Mouse (Mus musculus) heart, embryonic 12.5 days (tissue): ENCODE data around the gene Cfhr2. TPM values are rescaled to one million over a fixed set of nuclear protein-coding genes. Genes with fewer than 3 reads are reported as not detected.
"Not testable (repeated sequence)": the region's sequence is repeated elsewhere in the genome, so short reads cannot be mapped to it uniquely, and the experiment has no call there.

Experiments used
- ATAC-seq: fragments of 200-750 bp; cut with Nextera tagmentation; 2 replicates; pipeline ENCODE4 v1.8.0; 2017; ENCODE audit warnings: moderate TSS enrichment, moderate library complexity; ENCODE audit not compliant: insufficient number of reproducible peaks, low FRiP score
- H3K27ac ChIP-seq: fragments of 300-500 bp; sonication (generic); 2 replicates; pipeline ENCODE4 v1.5.1; 2016; ENCODE audit warnings: mild to moderate bottlenecking, moderate library complexity; ENCODE audit not compliant: poor library complexity, severe bottlenecking
- H3K27me3 ChIP-seq: fragments of 300-500 bp; sonication (generic); replicated peaks from 2 replicates; pipeline ENCODE4 v1.6.1; 2016; ENCODE audit warnings: mild to moderate bottlenecking, moderate library complexity
- H3K36me3 ChIP-seq: fragments of 300-500 bp; sonication (generic); 2 replicates; pipeline ENCODE4 v1.6.1; 2016; ENCODE audit warnings: mild to moderate bottlenecking, moderate library complexity
- H3K4me1 ChIP-seq: fragments of 300-500 bp; sonication (generic); replicated peaks from 2 replicates; pipeline ENCODE4 v1.6.1; 2016; ENCODE audit warnings: mild to moderate bottlenecking
- H3K4me2 ChIP-seq: fragments of 300-500 bp; sonication (generic); 2 replicates; pipeline ENCODE4 v1.6.1; 2016; ENCODE audit warnings: mild to moderate bottlenecking, moderate library complexity
- H3K4me3 ChIP-seq: fragments of 300-500 bp; sonication (generic); 2 replicates; pipeline ENCODE4 v1.5.1; 2016; ENCODE audit warnings: mild to moderate bottlenecking
- H3K9ac ChIP-seq: fragments of 300-500 bp; sonication (generic); 2 replicates; pipeline ENCODE4 v1.6.1; 2016; ENCODE audit warnings: mild to moderate bottlenecking, moderate library complexity
- H3K9me3 ChIP-seq: fragments of 300-500 bp; sonication (generic); replicated peaks from 2 replicates; pipeline ENCODE4 v1.6.1; 2016; ENCODE audit warnings: mild to moderate bottlenecking, moderate library complexity
- WGBS: fragments of 180-500 bp; shearing (Covaris S2); methylation state at CpG from one replicate; pipeline ENCODE4 v1.1.7; 2016; 5-methylcytosine and 5-hydroxymethylcytosine counted together
- polyA plus RNA-seq: library from polyadenylated mRNA; unstranded; fragments of >200 nt; fragmentation: Nextera tagmentation; extraction: Ambion mirVana; gene quantifications from 2 replicates; pipeline ENCODE4 v1.2.1, GENCODE M21; 2016

The Cfhr2 gene
- not detected in 2 replicates for polyA plus RNA-seq

DNA sequence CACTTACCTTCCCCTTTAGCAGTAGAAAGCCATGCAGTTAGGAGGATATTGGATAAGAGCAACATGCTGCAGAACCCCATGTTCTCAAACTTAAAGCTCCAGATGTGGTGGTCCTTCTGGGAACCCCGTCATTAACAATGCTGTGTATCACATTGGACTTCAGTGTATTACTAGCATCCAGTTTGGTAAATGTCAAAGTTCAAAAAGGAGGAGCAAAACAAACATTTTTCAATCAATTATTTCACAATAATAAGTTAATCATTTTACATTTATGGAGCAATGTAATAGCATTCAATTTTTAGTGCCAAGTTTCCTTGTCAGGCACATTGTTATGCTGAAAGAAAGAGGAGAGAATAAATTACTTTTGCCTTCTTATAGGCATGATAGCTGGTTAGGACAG, at the start of gene Cfhr2:
TSS of gene Cfhr2 (minus strand) at position 155 of the 400 bp plus-strand sequence.
- no peak within 1 kb of the TSS for H3K27ac ChIP-seq
- no peak for ATAC-seq
- 73% methylated on average over 1 of the region's 1 CpGs for WGBS
- no peaks in the 10 kb centered on the region for H3K27me3 ChIP-seq
- H3K9ac ChIP-seq: no peak within 1 kb of the TSS
- no peaks in the 10 kb centered on the region for H3K9me3 ChIP-seq
- no peaks in the 10 kb centered on the region for H3K4me1 ChIP-seq
- H3K36me3 ChIP-seq: no peaks in the 10 kb centered on the region
- H3K4me3 ChIP-seq: no peak within 1 kb of the TSS
- no peak within 1 kb of the TSS for H3K4me2 ChIP-seq

DNA sequence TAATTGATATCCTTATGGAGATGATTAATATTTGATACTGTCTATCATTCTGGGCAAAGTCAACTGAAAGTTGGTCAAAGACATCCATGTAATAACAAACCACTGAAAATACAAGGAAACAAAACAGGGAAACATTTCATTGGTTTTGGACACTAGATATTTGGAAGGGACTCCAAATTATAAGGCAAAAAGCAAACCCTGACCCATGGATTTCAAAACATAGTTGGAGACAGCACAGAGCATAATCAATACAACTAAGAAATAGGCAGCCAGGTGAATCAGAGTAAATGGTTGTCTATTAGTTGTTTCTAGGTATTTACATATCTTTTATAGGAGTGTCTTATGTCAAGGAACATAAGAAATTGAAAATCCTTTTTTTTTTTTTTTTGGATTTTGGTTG, 5.2 kb upstream of the Cfhr2 start:
- no peaks in the 10 kb centered on the region for H3K27me3 ChIP-seq
- H3K9ac ChIP-seq: no peak overlapping the region
- H3K36me3 ChIP-seq: no peaks in the 10 kb centered on the region
- H3K4me3 ChIP-seq: no peak overlapping the region
- no peak overlapping the region for H3K4me2 ChIP-seq
- H3K4me1 ChIP-seq: no peaks in the 10 kb centered on the region
- no peaks in the 10 kb centered on the region for H3K9me3 ChIP-seq
- ATAC-seq: no peak
- no peak overlapping the region for H3K27ac ChIP-seq

DNA sequence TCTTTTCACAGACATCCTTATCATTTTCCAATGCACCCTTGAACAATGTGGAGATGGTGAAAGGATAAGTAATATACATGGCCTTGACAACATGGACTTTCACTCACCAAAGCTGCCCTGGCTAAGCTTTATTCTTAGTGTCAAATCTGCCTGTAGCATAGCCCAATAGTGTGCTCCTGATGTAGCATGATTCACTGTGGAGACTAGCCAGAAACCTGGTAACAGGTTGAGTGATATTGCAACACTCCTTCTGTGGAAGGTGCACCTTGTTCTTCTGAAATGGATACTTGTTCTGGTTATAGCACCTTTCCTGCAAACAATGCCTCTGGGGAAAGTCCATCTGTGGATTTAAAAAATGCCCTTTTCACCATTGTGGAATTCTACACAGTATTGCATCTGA, 1.7 kb upstream of the Cfhr2 start:
- Histone ChIP-seq H3K4me3 (no peak overlapping the region), H3K9me3 (no peaks in the 10 kb centered on the region), H3K36me3 (no peaks in the 10 kb centered on the region), H3K27ac (no peak overlapping the region), H3K4me1 (no peaks in the 10 kb centered on the region), H3K9ac (no peak overlapping the region), H3K27me3 (no peaks in the 10 kb centered on the region), H3K4me2 (no peak overlapping the region)
- no peak for ATAC-seq

DNA sequence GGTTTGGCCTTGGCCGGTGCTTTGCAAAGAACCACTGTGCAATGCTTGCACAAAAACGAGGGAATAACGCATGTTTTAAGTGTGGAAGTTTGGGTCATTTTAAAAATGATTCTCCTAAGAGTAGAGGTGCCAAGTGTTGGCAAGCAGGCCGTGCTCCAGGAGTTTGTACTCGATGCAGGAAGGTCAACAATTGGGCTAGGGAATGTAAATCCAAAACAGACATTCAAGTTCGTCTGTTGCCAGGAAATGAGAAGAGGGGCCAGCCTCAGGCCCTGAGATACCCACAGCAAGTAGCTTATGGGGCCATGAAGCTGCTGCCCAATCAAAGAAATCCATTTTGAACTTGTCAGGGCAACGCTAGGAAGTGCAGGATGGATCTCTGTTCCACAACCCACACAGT, 18.8 kb downstream of the Cfhr2 start:
- Histone ChIP-seq H3K27me3 (no peaks in the 10 kb centered on the region), H3K9me3 (0 out of 2 replicates have a peak, but pooled peaks cover 6% of the 10 kb centered on the region), H3K4me2 (no peak overlapping the region), H3K9ac (no peak overlapping the region), H3K27ac (no peak overlapping the region), H3K36me3 (no peaks in the 10 kb centered on the region), H3K4me3 (no peak overlapping the region), H3K4me1 (no peaks in the 10 kb centered on the region)
- 63% methylated on average over 7 of the region's 7 CpGs for WGBS
- ATAC-seq: no peak

DNA sequence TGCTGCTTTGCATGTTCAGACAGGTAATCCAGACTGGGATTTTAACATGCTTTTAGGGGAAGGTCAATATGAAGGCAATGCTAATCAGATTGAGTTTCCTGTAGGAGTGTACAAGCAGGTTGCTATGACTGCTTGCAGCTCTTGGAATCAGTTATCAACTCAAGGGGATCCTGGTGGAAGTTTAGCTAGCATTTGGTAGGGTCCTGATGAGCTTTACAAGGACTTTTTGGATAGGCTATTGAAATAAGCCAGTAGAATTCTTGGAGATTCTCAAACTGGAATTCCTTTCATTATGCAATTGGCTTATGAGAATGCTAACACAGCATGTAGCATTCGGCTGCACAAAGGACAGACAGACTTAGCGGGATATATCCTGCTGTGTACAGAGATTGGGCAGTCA, 19.2 kb downstream of the Cfhr2 start:
- no peak overlapping the region for H3K4me3 ChIP-seq
- no peak overlapping the region for H3K9ac ChIP-seq
- no peaks in the 10 kb centered on the region for H3K4me1 ChIP-seq
- ATAC-seq: no peak
- no peaks in the 10 kb centered on the region for H3K27me3 ChIP-seq
- no peaks in the 10 kb centered on the region for H3K36me3 ChIP-seq
- 0 out of 2 replicates have a peak, but pooled peaks cover 5% of the 10 kb centered on the region for H3K9me3 ChIP-seq
- H3K27ac ChIP-seq: no peak overlapping the region
- WGBS: 78% methylated on average over 2 of the region's 2 CpGs
- H3K4me2 ChIP-seq: no peak overlapping the region

DNA sequence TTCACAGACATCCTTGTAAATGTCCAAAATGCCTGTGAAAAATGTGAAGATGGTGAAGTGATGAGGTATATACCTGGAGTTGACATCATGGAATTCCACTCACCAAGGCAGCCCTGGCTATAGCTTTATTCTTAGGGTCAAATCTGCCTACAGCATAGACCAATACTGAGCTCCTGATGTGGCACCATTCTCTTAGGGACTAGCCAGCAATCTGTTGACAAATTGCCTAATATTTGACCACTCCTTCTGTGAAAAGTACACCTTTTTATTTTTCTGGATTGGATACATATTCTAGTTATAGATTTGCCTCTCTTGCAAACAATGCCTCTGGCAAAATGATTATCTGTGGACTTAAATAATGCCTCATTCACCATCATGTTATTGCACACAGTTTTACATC, 49.9 kb downstream of the Cfhr2 start:
- no peak overlapping the region for H3K4me2 ChIP-seq
- ATAC-seq: no peak

DNA sequence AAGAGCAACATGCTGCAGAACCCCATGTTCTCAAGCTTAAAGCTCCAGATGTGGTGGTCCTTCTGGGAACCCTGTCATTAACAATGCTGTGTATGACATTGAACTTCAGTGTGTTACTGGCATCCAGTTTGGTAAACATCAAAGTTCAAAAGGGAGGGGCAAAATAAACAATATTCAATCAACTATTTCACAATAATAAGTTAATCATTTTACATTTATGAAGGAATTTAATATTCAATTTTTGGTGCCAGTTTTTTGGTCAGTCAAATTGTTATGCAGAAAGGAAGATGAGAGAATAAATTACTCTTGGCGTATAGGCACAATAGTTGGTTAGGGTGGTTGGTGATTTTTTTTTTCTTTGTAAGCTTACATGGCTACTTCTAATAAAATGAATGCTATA, 77.4 kb downstream of the Cfhr2 start, which contains the start of gene Gm4788:
TSS of gene Gm4788 (minus strand) at position 101 of the 400 bp plus-strand sequence.
- H3K9ac ChIP-seq: no peak within 1 kb of the TSS
- H3K27me3 ChIP-seq: no peaks in the 10 kb centered on the region
- no peak within 1 kb of the TSS for H3K4me2 ChIP-seq
- ATAC-seq: no peak
- H3K36me3 ChIP-seq: no peaks in the 10 kb centered on the region
- H3K4me1 ChIP-seq: no peaks in the 10 kb centered on the region
- 88% methylated on average over 1 of the region's 1 CpGs for WGBS
- no peak within 1 kb of the TSS for H3K27ac ChIP-seq
- peaks cover 4% of the 10 kb centered on the region for H3K9me3 ChIP-seq
- no peak within 1 kb of the TSS for H3K4me3 ChIP-seq

More for the DNA sequence above, 49.9 kb downstream of the Cfhr2 start:
- no peak overlapping the region for H3K9ac ChIP-seq
- H3K4me1 ChIP-seq: no peaks in the 10 kb centered on the region
- H3K27ac ChIP-seq: no peak overlapping the region
- H3K27me3 ChIP-seq: no peaks in the 10 kb centered on the region
- H3K9me3 ChIP-seq: no peaks in the 10 kb centered on the region
- no peaks in the 10 kb centered on the region for H3K36me3 ChIP-seq
- H3K4me3 ChIP-seq: no peak overlapping the region

DNA sequence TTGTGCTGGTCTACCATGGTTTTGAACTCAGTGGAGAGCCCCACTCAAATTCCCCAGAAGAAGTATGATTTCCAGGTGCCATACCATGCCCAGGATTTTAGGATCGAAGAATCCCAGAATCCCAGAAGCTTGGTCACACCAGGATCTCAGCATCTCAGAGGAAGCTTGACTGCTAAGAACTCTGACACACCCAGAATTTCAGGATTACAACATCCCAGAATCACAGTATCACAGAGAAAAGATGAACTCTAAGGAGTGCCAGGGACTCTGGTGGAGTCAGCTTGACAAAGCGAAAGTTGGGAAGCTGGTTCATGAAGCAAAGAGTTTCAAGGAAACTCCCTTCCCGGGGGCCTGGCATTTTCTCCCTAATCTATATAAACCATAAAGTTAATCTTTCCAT, 88.6 kb downstream of the Cfhr2 start:
- H3K27ac ChIP-seq, ATAC-seq, H3K4me3 ChIP-seq, H3K27me3 ChIP-seq, H3K36me3 ChIP-seq, H3K4me2 ChIP-seq, H3K9me3 ChIP-seq, H3K4me1 ChIP-seq, H3K9ac ChIP-seq: not testable (repeated sequence)
- 66% methylated on average over 3 of the region's 3 CpGs for WGBS

Other genes starting within 250 kb of the Cfhr2 start
- gene Gm4788, start 77.5 kb downstream of the Cfhr2 start, polyA plus RNA-seq: not detected in 2 replicates